Mouse (Mus musculus) embryonic facial prominence, embryonic 10.5 days (tissue): ENCODE measurements around the gene Olfr971. TPM values are rescaled to one million over a fixed set of nuclear protein-coding genes. Genes with fewer than 3 reads are reported as not detected.
"Not testable (repeated sequence)": the region's sequence is repeated elsewhere in the genome, so short reads cannot be mapped to it uniquely, and the experiment has no call there.

ENCODE experiments used
- DNase-seq: peaks from one replicate; pipeline ENCODE4 v3.0.0-alpha.2; 2017; ENCODE audit warnings: low spot score
- H3K27ac ChIP-seq: fragments of 300-500 bp; sonication (generic); replicated peaks from 2 replicates; pipeline ENCODE4 v1.5.1; 2016; ENCODE audit warnings: mild to moderate bottlenecking
- H3K27me3 ChIP-seq: fragments of 300-500 bp; sonication (generic); replicated peaks from 2 replicates; pipeline ENCODE4 v1.6.1; 2016; ENCODE audit warnings: low read depth, mild to moderate bottlenecking; ENCODE audit not compliant: poor library complexity, severe bottlenecking
- H3K36me3 ChIP-seq: fragments of 300-500 bp; sonication (generic); replicated peaks from 2 replicates; pipeline ENCODE4 v1.6.1; 2016; ENCODE audit warnings: mild to moderate bottlenecking, moderate library complexity
- H3K4me1 ChIP-seq: fragments of 300-500 bp; sonication (generic); 2 replicates; pipeline ENCODE4 v1.6.1; 2016
- H3K4me3 ChIP-seq: fragments of 300-500 bp; sonication (generic); 2 replicates; pipeline ENCODE4 v1.5.1; 2016; ENCODE audit warnings: mild to moderate bottlenecking, moderate library complexity
- H3K9me3 ChIP-seq: fragments of 300-500 bp; sonication (generic); 2 replicates; pipeline ENCODE4 v1.6.1; 2016; ENCODE audit warnings: mild to moderate bottlenecking
- WGBS: fragments of 180-500 bp; shearing (Covaris S2); methylation state at CpG from one replicate; pipeline ENCODE4 v1.1.7; 2016; 5-methylcytosine and 5-hydroxymethylcytosine counted together
- polyA plus RNA-seq: library from polyadenylated mRNA; unstranded; fragments of >200 nt; fragmentation: Nextera tagmentation; extraction: Ambion mirVana; gene quantifications from 2 replicates; pipeline ENCODE4 v1.2.1, GENCODE M21; 2016

Gene Olfr971
- not detected in 2 replicates for polyA plus RNA-seq

- H3K4me3 ChIP-seq, H3K36me3 ChIP-seq, H3K27ac ChIP-seq, H3K4me1 ChIP-seq, H3K27me3 ChIP-seq, H3K9me3 ChIP-seq, DNase-seq: not testable (repeated sequence)
- 86% methylated on average over 2 of the region's 2 CpGs for WGBS
These were observed at the start of gene Olfr971 for GRCm38 (mm10) chr9:39836576-39836975. Gene Olfr971 (plus strand): TSS chr9:39836876.

DNA sequence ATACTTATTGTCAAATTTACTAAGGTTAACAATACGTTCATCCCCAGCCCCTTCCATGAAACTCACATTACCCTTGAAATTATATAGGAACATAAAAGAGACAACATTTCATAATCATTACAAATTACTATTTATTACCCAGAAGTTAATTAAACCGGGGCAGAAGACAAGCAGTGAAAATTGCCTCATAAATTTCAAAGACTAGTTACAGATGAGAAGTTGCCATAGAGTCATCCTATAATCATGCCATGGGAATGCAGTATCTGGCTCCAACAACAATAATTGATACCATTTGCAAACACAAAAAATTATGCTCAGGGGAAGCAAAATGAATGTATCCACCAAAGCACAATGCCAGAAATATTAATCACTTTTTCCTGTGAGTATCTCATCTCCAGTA, 46.1 kb upstream of the Olfr971 start, which contains the start of gene Olfr969:
TSS of gene Olfr969 (plus strand) at position 388 of the 400 bp plus-strand sequence.
- Histone ChIP-seq H3K4me1 (no peaks in the 10 kb centered on the region), H3K36me3 (no peaks in the 10 kb centered on the region), H3K9me3 (no peaks in the 10 kb centered on the region), H3K4me3 (no peak within 1 kb of the TSS), H3K27ac (no peak within 1 kb of the TSS), H3K27me3 (no peaks in the 10 kb centered on the region)
- DNase-seq: no peak
- 77% methylated on average over 2 of the region's 2 CpGs for WGBS

- H3K4me1 ChIP-seq: no peaks in the 10 kb centered on the region
- no peaks in the 10 kb centered on the region for H3K27me3 ChIP-seq
- H3K27ac ChIP-seq: no peak within 1 kb of the TSS
- WGBS: 81% methylated on average over 4 of the region's 4 CpGs
- H3K4me3 ChIP-seq: no peak within 1 kb of the TSS
- no peak for DNase-seq
- no peaks in the 10 kb centered on the region for H3K9me3 ChIP-seq
- H3K36me3 ChIP-seq: no peaks in the 10 kb centered on the region
These were observed 28.1 kb upstream of the Olfr971 start, which contains the start of gene Olfr970 for GRCm38 (mm10) chr9:39808560-39808959. Gene Olfr970 (plus strand): TSS chr9:39808860.

DNA sequence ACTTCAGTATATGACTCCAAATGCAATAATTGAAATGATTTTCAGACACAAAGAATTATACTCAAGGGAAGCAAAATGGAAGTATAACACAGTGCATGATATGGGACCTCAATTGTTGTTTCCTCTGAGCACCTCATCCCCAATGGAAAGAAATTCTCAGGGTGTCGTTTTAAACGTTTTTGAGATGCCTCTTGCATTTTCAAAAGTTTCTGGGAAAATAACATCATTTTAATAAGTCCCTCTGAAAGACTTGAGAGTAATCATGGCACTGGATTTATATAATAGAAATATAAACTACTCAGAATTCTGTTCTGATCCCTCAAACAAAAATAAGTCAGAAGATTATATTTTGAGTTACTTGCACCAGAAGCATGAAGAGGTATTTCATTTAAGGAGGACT, 29.4 kb downstream of the Olfr971 start, which contains the start of gene Olfr972:
TSS of gene Olfr972 (plus strand) at position 301 of the 400 bp plus-strand sequence.
- no peak for DNase-seq
- no peak within 1 kb of the TSS for H3K4me3 ChIP-seq
- no peaks in the 10 kb centered on the region for H3K4me1 ChIP-seq
- no peaks in the 10 kb centered on the region for H3K9me3 ChIP-seq
- no peaks in the 10 kb centered on the region for H3K27me3 ChIP-seq
- H3K27ac ChIP-seq: no peak within 1 kb of the TSS
- no peaks in the 10 kb centered on the region for H3K36me3 ChIP-seq
- WGBS: 71% methylated on average over 2 of the region's 2 CpGs

GRCm38 (mm10) chr9:39871986-39872385, 35.3 kb downstream of the Olfr971 start:
- not testable (repeated sequence) for H3K9me3 ChIP-seq, DNase-seq, H3K4me3 ChIP-seq, H3K4me1 ChIP-seq, H3K27ac ChIP-seq, H3K36me3 ChIP-seq, H3K27me3 ChIP-seq
- WGBS: 82% methylated on average over 1 of the region's 1 CpGs

DNA sequence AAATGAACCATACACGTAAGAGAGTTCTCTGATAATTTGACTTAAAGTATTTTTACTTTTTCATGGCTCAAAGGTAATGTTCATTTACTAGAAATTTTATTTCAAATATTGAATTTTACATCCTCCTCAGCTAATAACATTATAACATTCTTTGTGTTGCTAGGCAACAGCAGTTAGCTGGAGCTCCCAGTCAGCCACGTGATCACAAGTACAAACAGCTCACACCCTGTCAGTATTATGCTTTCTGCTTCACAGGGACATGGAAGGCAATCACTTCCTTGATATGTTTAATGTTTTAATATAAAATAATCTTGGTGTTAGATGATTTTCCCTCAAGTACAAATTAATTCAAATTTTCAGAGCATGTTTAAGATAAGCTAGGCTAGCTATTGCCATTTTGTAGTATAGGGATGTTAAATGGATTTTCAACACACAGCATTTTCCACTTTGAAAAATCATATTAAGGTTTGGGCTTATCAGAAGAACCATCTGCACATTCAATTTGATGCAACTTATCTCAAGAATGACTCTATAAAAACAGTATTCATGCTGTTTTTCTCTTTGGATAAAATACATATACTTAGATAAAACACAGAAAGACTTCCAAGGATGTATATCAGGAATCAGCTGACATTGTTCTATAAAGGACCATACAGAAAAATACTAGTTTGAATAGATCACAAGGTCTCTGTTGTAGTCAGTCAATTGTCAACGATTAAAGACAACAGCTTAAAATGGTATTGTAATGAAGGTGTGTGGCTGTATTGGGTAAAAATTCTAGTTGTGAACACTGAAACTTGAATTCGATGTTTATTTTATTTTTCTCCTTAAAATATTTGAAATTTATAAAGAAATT, 41.1 kb downstream of the Olfr971 start:
- H3K27me3 ChIP-seq, H3K27ac ChIP-seq, H3K4me3 ChIP-seq, H3K4me1 ChIP-seq, H3K36me3 ChIP-seq, DNase-seq, H3K9me3 ChIP-seq: not testable (repeated sequence)
- no CpG with 5 or more reads among the region's 4 CpGs for WGBS

Other genes starting within 250 kb of the Olfr971 start
- gene AW551984, start 232.5 kb upstream of the Olfr971 start, polyA plus RNA-seq: 6.8 and 10.4 TPM in 2 replicates
- gene Olfr148, start 226.2 kb upstream of the Olfr971 start, polyA plus RNA-seq: not detected in 2 replicates
- gene Olfr960, start 215.5 kb upstream of the Olfr971 start, polyA plus RNA-seq: not detected in 2 replicates
- not detected in 2 replicates for gene Olfr961, start 191.8 kb upstream of the Olfr971 start, polyA plus RNA-seq
- not detected in 2 replicates for gene Olfr963, start 169.7 kb upstream of the Olfr971 start, polyA plus RNA-seq
- gene Olfr149, start 129.8 kb upstream of the Olfr971 start, polyA plus RNA-seq: 0.05 TPM in 1 of 2 replicates, not detected in the other
- not detected in 2 replicates for gene Olfr965, start 125.5 kb upstream of the Olfr971 start, polyA plus RNA-seq
- gene Olfr150, start 105.9 kb upstream of the Olfr971 start, polyA plus RNA-seq: not detected in 2 replicates
- gene Olfr967, start 90.6 kb upstream of the Olfr971 start, polyA plus RNA-seq: not detected in 2 replicates
- gene Olfr968, start 53.6 kb upstream of the Olfr971 start, polyA plus RNA-seq: not detected in 2 replicates
- gene Olfr969, start 45.9 kb upstream of the Olfr971 start, polyA plus RNA-seq: not detected in 2 replicates
- not detected in 2 replicates for gene Olfr970, start 28.0 kb upstream of the Olfr971 start, polyA plus RNA-seq
- gene Olfr972, start 29.5 kb downstream of the Olfr971 start, polyA plus RNA-seq: not detected in 2 replicates
- not detected in 2 replicates for gene Olfr229, start 70.5 kb downstream of the Olfr971 start, polyA plus RNA-seq
- not detected in 2 replicates for gene Olfr974, start 100.6 kb downstream of the Olfr971 start, polyA plus RNA-seq
- 0.05 TPM in 1 of 2 replicates, not detected in the other for gene Olfr975, start 115.2 kb downstream of the Olfr971 start, polyA plus RNA-seq
- not detected in 2 replicates for gene Olfr976, start 124.3 kb downstream of the Olfr971 start, polyA plus RNA-seq
- not detected in 2 replicates for gene Olfr978, start 155.2 kb downstream of the Olfr971 start, polyA plus RNA-seq
- not detected in 2 replicates for gene Olfr979, start 166.6 kb downstream of the Olfr971 start, polyA plus RNA-seq
- not detected in 2 replicates for gene Olfr980, start 172.7 kb downstream of the Olfr971 start, polyA plus RNA-seq
- not detected in 2 replicates for gene Olfr981, start 184.6 kb downstream of the Olfr971 start, polyA plus RNA-seq
- gene Olfr982, start 237.0 kb downstream of the Olfr971 start, polyA plus RNA-seq: not detected in 2 replicates